Comparison of ENCODE assay signal across 25 mouse cellular contexts in genomic region chr14:99369366-99369765, GRCm38 (mm10).
"Had no signal": no experiment of that assay in that cellular context is flagged by ENCODE, and none has a peak within 500 bp of the region (broad histone marks: within the 10 kb centered on the region; RNA-seq: fewer than 3 reads in every experiment).

No protein-coding gene starts in this region.

- H3K4me1 ChIP-seq: embryonic facial prominence, embryonic 12.5 days had no signal

- H3K27ac ChIP-seq: embryonic facial prominence, embryonic 10.5 days; embryonic facial prominence, embryonic 12.5 days; embryonic facial prominence, embryonic 13.5 days; embryonic facial prominence, embryonic 15.5 days; forebrain, embryonic 10.5 days; forebrain, embryonic 12.5 days; forebrain, embryonic 13.5 days; forebrain, embryonic 15.5 days; gastrocnemius, adult 2 months; heart, embryonic 10.5 days had no signal

- DNase-seq: cerebellum, adult 2 months; cerebellum, adult 8-10 months; cerebellum, adult 9-11 months; cerebellum, postnatal 25 days; cerebellum, postnatal 36 days; embryo, embryonic 11 days; forebrain, postnatal 0 days; gastrocnemius, adult 2 months; gastrocnemius, postnatal 10 days; gastrocnemius, postnatal 14 days; gastrocnemius, postnatal 25 days; gastrocnemius, postnatal 36 days; heart, adult 18-20 months had no signal

- H3K4me3 ChIP-seq: embryonic facial prominence, embryonic 10.5 days; embryonic facial prominence, embryonic 12.5 days; embryonic facial prominence, embryonic 13.5 days; embryonic facial prominence, embryonic 15.5 days; erythroblast, embryonic 14.5 days; forebrain, embryonic 10.5 days; forebrain, embryonic 12.5 days; forebrain, embryonic 13.5 days; forebrain, embryonic 15.5 days; gastrocnemius, adult 2 months; heart, embryonic 10.5 days had no signal

- H3K27me3 ChIP-seq: embryonic facial prominence, embryonic 12.5 days; embryonic facial prominence, embryonic 13.5 days; embryonic facial prominence, embryonic 15.5 days; forebrain, embryonic 15.5 days had no signal

- H3K9ac ChIP-seq: embryonic facial prominence, embryonic 12.5 days; embryonic facial prominence, embryonic 13.5 days; embryonic facial prominence, embryonic 15.5 days; forebrain, embryonic 12.5 days; forebrain, embryonic 13.5 days; forebrain, embryonic 15.5 days; forebrain, postnatal 0 days had no signal

- H3K36me3 ChIP-seq: embryonic facial prominence, embryonic 10.5 days; embryonic facial prominence, embryonic 12.5 days; embryonic facial prominence, embryonic 13.5 days; embryonic facial prominence, embryonic 15.5 days; forebrain, embryonic 10.5 days; forebrain, embryonic 12.5 days; forebrain, embryonic 15.5 days; heart, embryonic 10.5 days had no signal

- H3K9me3 ChIP-seq: embryonic facial prominence, embryonic 10.5 days; embryonic facial prominence, embryonic 12.5 days; embryonic facial prominence, embryonic 13.5 days; embryonic facial prominence, embryonic 15.5 days; forebrain, embryonic 10.5 days; forebrain, embryonic 12.5 days; forebrain, embryonic 13.5 days; forebrain, embryonic 15.5 days; heart, embryonic 10.5 days had no signal

- ATAC-seq: forebrain, embryonic 13.5 days; forebrain, embryonic 14.5 days; forebrain, embryonic 15.5 days; forebrain, embryonic 16.5 days; forebrain, postnatal 0 days had no signal

- H3K4me2 ChIP-seq: embryonic facial prominence, embryonic 12.5 days; embryonic facial prominence, embryonic 13.5 days; embryonic facial prominence, embryonic 15.5 days; forebrain, embryonic 12.5 days; forebrain, embryonic 13.5 days; forebrain, embryonic 15.5 days had no signal
